Mouse (Mus musculus): ENCODE measurements at regions not wholly inside any gene's neighbourhood (a gene's known extent, or its start where the extent isn't known, plus 50 kb on each side); places are given as distances from the start of the nearest gene placed in this dataset.

- WGBS, result 66% methylated on average over 4 of the region's 4 CpGs
- Histone ChIP-seq H3K4me1 (ENCODE audit: insufficient read depth, low read depth, low read length) (no peaks in the 10 kb centered on the region), H3K27me3 (replicated peaks; ENCODE audit: insufficient read depth, low read length) (no peaks in the 10 kb centered on the region), H3K9ac (replicated peaks; ENCODE audit: low read depth) (no peak overlapping the region), H3K27ac (ENCODE audit: low read length) (no peak overlapping the region), H3K9me3 (ENCODE audit: low read length) (no peaks in the 10 kb centered on the region), H3K4me2 (replicated peaks; ENCODE audit: low read depth, low read length) (no peak overlapping the region), H3K4me3 (ENCODE audit: low read depth, low read length) (no peak overlapping the region), H3K36me3 (ENCODE audit: insufficient read depth, low read length) (no peaks in the 10 kb centered on the region)
- no peak for TF ChIP-seq CTCF (IDR thresholded peaks at IDR 0.05)
- TF ChIP-seq EP300 (IDR thresholded peaks at IDR 0.05), result no peak
- DNase-seq (ENCODE audit: low spot score) (no peak), ATAC-seq (no peak)
Measured at GRCm38 (mm10) chr5:101195501-101195900, 350.0 kb downstream of the Gpat3 start.

GRCm38 (mm10) chr5:101190976-101191375, 345.5 kb downstream of the Gpat3 start:
- H3K27me3 ChIP-seq (replicated peaks; ENCODE audit: insufficient read depth, low read length), result no peaks in the 10 kb centered on the region
- H3K4me2 ChIP-seq (replicated peaks; ENCODE audit: low read depth, low read length), result no peak overlapping the region
- no peak for ATAC-seq
- H3K9ac ChIP-seq (replicated peaks; ENCODE audit: low read depth), result no peak overlapping the region
- no peaks in the 10 kb centered on the region for H3K4me1 ChIP-seq (ENCODE audit: insufficient read depth, low read depth, low read length)
- no peaks in the 10 kb centered on the region for H3K36me3 ChIP-seq (ENCODE audit: insufficient read depth, low read length)
- 81% methylated on average over 2 of the region's 2 CpGs for WGBS
- no peak overlapping the region for H3K4me3 ChIP-seq (ENCODE audit: low read depth, low read length)
- DNase-seq (ENCODE audit: low spot score), result no peak
- H3K9me3 ChIP-seq (ENCODE audit: low read length), result no peaks in the 10 kb centered on the region
- H3K27ac ChIP-seq (ENCODE audit: low read length), result no peak overlapping the region
- TF ChIP-seq CTCF (IDR thresholded peaks at IDR 0.05), result no peak
- TF ChIP-seq EP300 (IDR thresholded peaks at IDR 0.05), result no peak

GRCm38 (mm10) chr5:101173183-101173582, 327.7 kb downstream of the Gpat3 start:
- Histone ChIP-seq H3K36me3 (ENCODE audit: insufficient read depth, low read length) (no peaks in the 10 kb centered on the region), H3K4me3 (ENCODE audit: low read depth, low read length) (no peak overlapping the region), H3K9me3 (ENCODE audit: low read length) (no peaks in the 10 kb centered on the region), H3K4me1 (ENCODE audit: insufficient read depth, low read depth, low read length) (no peaks in the 10 kb centered on the region), H3K27me3 (replicated peaks; ENCODE audit: insufficient read depth, low read length) (no peaks in the 10 kb centered on the region), H3K27ac (ENCODE audit: low read length) (no peak overlapping the region), H3K4me2 (replicated peaks; ENCODE audit: low read depth, low read length) (no peak overlapping the region), H3K9ac (replicated peaks; ENCODE audit: low read depth) (no peak overlapping the region)
- TF ChIP-seq CTCF (IDR thresholded peaks at IDR 0.05), result no peak
- no peak for TF ChIP-seq EP300 (IDR thresholded peaks at IDR 0.05)
- WGBS, result 44% methylated on average over 9 of the region's 9 CpGs
- DNase-seq (ENCODE audit: low spot score), result no peak
- no peak for ATAC-seq

GRCm38 (mm10) chr5:101172782-101173181, 327.3 kb downstream of the Gpat3 start:
- H3K36me3 ChIP-seq (ENCODE audit: insufficient read depth, low read length), result no peaks in the 10 kb centered on the region
- TF ChIP-seq CTCF (IDR thresholded peaks at IDR 0.05) (no peak), EP300 (IDR thresholded peaks at IDR 0.05) (no peak)
- no peaks in the 10 kb centered on the region for H3K4me1 ChIP-seq (ENCODE audit: insufficient read depth, low read depth, low read length)
- H3K4me3 ChIP-seq (ENCODE audit: low read depth, low read length), result no peak overlapping the region
- H3K9me3 ChIP-seq (ENCODE audit: low read length), result no peaks in the 10 kb centered on the region
- H3K27me3 ChIP-seq (replicated peaks; ENCODE audit: insufficient read depth, low read length), result no peaks in the 10 kb centered on the region
- ATAC-seq (no peak), DNase-seq (ENCODE audit: low spot score) (no peak)
- H3K4me2 ChIP-seq (replicated peaks; ENCODE audit: low read depth, low read length), result no peak overlapping the region
- H3K27ac ChIP-seq (ENCODE audit: low read length), result no peak overlapping the region
- no peak overlapping the region for H3K9ac ChIP-seq (replicated peaks; ENCODE audit: low read depth)
- WGBS, result 65% methylated on average over 10 of the region's 10 CpGs

DNA sequence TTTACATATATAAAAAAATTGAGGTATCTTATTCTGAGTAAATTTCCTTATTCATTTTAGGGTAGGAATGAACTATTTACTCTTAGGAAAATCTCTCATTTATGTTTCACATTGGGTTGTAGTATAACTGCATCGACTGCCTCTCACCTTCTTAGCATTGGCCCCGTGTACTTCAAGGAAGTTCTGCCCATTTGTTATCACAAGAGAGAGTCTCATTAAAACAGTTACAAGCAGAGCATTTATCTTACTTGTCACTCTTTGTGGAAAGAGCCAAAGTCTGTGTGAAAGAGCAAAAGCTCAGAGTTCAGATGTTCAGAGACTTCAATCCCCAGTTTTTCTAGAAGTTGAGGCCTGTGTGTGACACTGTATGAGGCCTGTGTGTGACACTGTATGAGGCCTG, 323.6 kb downstream of the Gpat3 start:
- no peak overlapping the region for H3K4me3 ChIP-seq (ENCODE audit: low read depth, low read length)
- 27% methylated on average over 2 of the region's 2 CpGs for WGBS
- no peak for ATAC-seq
- no peaks in the 10 kb centered on the region for H3K4me1 ChIP-seq (ENCODE audit: insufficient read depth, low read depth, low read length)
- no peak for DNase-seq (ENCODE audit: low spot score)
- H3K27ac ChIP-seq (ENCODE audit: low read length), result no peak overlapping the region
- no peak overlapping the region for H3K4me2 ChIP-seq (replicated peaks; ENCODE audit: low read depth, low read length)
- no peaks in the 10 kb centered on the region for H3K36me3 ChIP-seq (ENCODE audit: insufficient read depth, low read length)
- no peak overlapping the region for H3K9ac ChIP-seq (replicated peaks; ENCODE audit: low read depth)
- no peaks in the 10 kb centered on the region for H3K9me3 ChIP-seq (ENCODE audit: low read length)
- TF ChIP-seq CTCF (IDR thresholded peaks at IDR 0.05) (no peak), EP300 (IDR thresholded peaks at IDR 0.05) (no peak)
- H3K27me3 ChIP-seq (replicated peaks; ENCODE audit: insufficient read depth, low read length), result no peaks in the 10 kb centered on the region

- Histone ChIP-seq H3K27me3 (replicated peaks; ENCODE audit: insufficient read depth, low read length) (no peaks in the 10 kb centered on the region), H3K36me3 (ENCODE audit: insufficient read depth, low read length) (no peaks in the 10 kb centered on the region), H3K9me3 (ENCODE audit: low read length) (no peaks in the 10 kb centered on the region), H3K27ac (ENCODE audit: low read length) (no peak overlapping the region), H3K9ac (replicated peaks; ENCODE audit: low read depth) (no peak overlapping the region), H3K4me3 (ENCODE audit: low read depth, low read length) (no peak overlapping the region), H3K4me1 (ENCODE audit: insufficient read depth, low read depth, low read length) (no peaks in the 10 kb centered on the region), H3K4me2 (replicated peaks; ENCODE audit: low read depth, low read length) (no peak overlapping the region)
- 19% methylated on average over 8 of the region's 8 CpGs for WGBS
- TF ChIP-seq EP300 (IDR thresholded peaks at IDR 0.05) (no peak), CTCF (IDR thresholded peaks at IDR 0.05) (no peak)
- ATAC-seq (no peak), DNase-seq (ENCODE audit: low spot score) (no peak)
Measured at GRCm38 (mm10) chr5:101163624-101164213, 318.2 kb downstream of the Gpat3 start.

- Histone ChIP-seq H3K4me3 (ENCODE audit: low read depth, low read length) (no peak overlapping the region), H3K27me3 (replicated peaks; ENCODE audit: insufficient read depth, low read length) (no peaks in the 10 kb centered on the region), H3K36me3 (ENCODE audit: insufficient read depth, low read length) (no peaks in the 10 kb centered on the region), H3K27ac (ENCODE audit: low read length) (no peak overlapping the region), H3K9me3 (ENCODE audit: low read length) (no peaks in the 10 kb centered on the region), H3K4me2 (replicated peaks; ENCODE audit: low read depth, low read length) (no peak overlapping the region), H3K4me1 (ENCODE audit: insufficient read depth, low read depth, low read length) (no peaks in the 10 kb centered on the region), H3K9ac (replicated peaks; ENCODE audit: low read depth) (no peak overlapping the region)
- TF ChIP-seq CTCF (IDR thresholded peaks at IDR 0.05) (no peak), EP300 (IDR thresholded peaks at IDR 0.05) (no peak)
- ATAC-seq, result peak; percentile 41
- 10% methylated on average over 5 of the region's 5 CpGs for WGBS
- peak; percentile 63 for DNase-seq (ENCODE audit: low spot score)
Measured at GRCm38 (mm10) chr5:101163112-101163511, 317.6 kb downstream of the Gpat3 start.

Measured in lung, postnatal 0 days (tissue).